Mouse (Mus musculus) G1E (cell line): ENCODE results near the gene Hoxa11. TPM values are rescaled to one million over a fixed set of nuclear protein-coding genes. Genes with fewer than 3 reads are reported as not detected.

Experiments used
- ATAC-seq: 2 replicates; pipeline ENCODE4 v1.8.0; 2016; ENCODE audit warnings: mild to moderate bottlenecking; ENCODE audit not compliant: insufficient number of reproducible peaks, poor library complexity, low FRiP score, severe bottlenecking; ENCODE audit errors: extremely low read depth
- DNase-seq: peaks from one replicate; pipeline ENCODE4 v3.0.0; 2012; ENCODE audit warnings: low spot score
- H3K27me3 ChIP-seq: 2 replicates; pipeline ENCODE4 v1.6.1; 2012; ENCODE audit warnings: mild to moderate bottlenecking, low read length, inconsistent platforms; ENCODE audit not compliant: insufficient read depth
- H3K36me3 ChIP-seq: replicated peaks from 2 replicates; pipeline ENCODE3; 2012; ENCODE audit warnings: mild to moderate bottlenecking, inconsistent platforms
- H3K4me1 ChIP-seq: 2 replicates; pipeline ENCODE4 v1.6.1; 2012; ENCODE audit warnings: low read depth, low read length, inconsistent platforms, mixed read lengths; ENCODE audit not compliant: insufficient read depth
- H3K4me3 ChIP-seq: 2 replicates; pipeline ENCODE4 v1.5.1; 2012; ENCODE audit warnings: low read depth, mild to moderate bottlenecking, inconsistent platforms, low read length, moderate library complexity, mixed read lengths
- H3K9me3 ChIP-seq: replicated peaks from 2 replicates; pipeline ENCODE4 v1.6.1; 2012; ENCODE audit warnings: inconsistent platforms
- CTCF ChIP-seq: IDR thresholded peaks from 2 replicates; pipeline ENCODE4 v1.5.1; 2012; ENCODE audit warnings: low read depth, low read length, inconsistent platforms, mixed read lengths
- GATA1 ChIP-seq: IDR thresholded peaks from 2 replicates; pipeline ENCODE4 v1.6.1; 2012; ENCODE audit warnings: borderline replicate concordance, low read length, inconsistent platforms, mixed read lengths
- GATA2 ChIP-seq: IDR thresholded peaks from 2 replicates; pipeline ENCODE4 v1.6.1; 2012; ENCODE audit warnings: low read depth, low read length, inconsistent platforms, borderline replicate concordance
- POLR2AphosphoS5 ChIP-seq: IDR thresholded peaks from 2 replicates; pipeline ENCODE4 v1.6.1; 2012; ENCODE audit warnings: low read depth, low read length, inconsistent platforms; ENCODE audit not compliant: insufficient replicate concordance
- TAL1 ChIP-seq: conservative IDR thresholded peaks from 2 replicates; pipeline ENCODE4 v1.6.1; 2012; ENCODE audit warnings: low read depth, low read length, inconsistent platforms, mixed read lengths
- polyA plus RNA-seq: library from polyadenylated mRNA; stranded (reverse); fragments of >175 nt; gene quantifications from 2 replicates; pipeline ENCODE4 v1.2.3, GENCODE M21; 2012
- total RNA-seq, 2 experiments: library from RNA; stranded (forward) in 1 of 2; stranded (reverse) in 1 of 2; fragments of 200-1000 nt in 1 of 2; fragments of >200 nt in 1 of 2; fragmentation: Nextera tagmentation in 1 of 2; gene quantifications; 2 replicates each; pipeline ENCODE4 v1.2.3; 2014 to 2017

Hoxa11 gene
- total and polyA plus RNA-seq, 3 experiments = not detected

DNA sequence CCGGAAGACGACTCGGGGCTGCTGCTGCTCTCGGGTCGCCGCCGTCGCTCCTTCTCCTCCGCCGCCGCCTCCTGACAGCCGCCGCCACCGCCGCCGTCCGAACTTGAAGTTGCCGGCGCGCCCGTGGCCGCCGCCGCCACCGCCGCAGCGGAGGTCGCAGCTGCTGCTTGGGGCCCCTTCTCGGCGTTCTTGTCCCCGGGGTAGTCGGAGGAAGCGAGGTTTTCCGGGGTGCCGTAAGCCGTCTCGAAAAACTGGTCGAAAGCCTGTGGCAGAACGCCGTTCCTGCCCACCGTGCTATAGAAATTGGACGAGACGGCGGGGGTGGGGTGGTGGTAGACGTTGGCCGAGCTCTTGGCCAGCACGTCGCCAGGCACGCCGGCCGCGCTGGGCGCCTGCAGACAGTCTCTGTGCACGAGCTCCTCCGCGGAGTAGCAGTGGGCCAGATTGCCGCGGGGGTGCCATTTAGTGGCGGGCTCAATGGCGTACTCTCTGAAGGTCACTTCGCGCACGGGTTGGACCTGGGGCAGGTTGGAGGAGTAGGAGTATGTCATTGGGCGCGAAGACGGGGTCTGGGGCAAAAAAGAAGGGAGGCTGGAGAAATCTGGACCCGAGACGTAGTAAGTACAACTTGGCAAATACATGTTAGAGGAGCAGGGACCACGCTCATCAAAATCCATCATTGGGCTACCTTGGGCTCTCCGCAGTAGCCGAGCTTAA is 412 bp downstream of the Hoxa11 start:
- no peak for TF ChIP-seq CTCF
- DNase-seq (no peak), ATAC-seq (no peak)
- H3K4me1 ChIP-seq = no peaks in the 10 kb centered on the region
- no peak overlapping the region for H3K4me3 ChIP-seq
- peaks cover 46% of the 10 kb centered on the region for H3K27me3 ChIP-seq
- no peaks in the 10 kb centered on the region for H3K9me3 ChIP-seq
- H3K36me3 ChIP-seq = no peaks in the 10 kb centered on the region

DNA sequence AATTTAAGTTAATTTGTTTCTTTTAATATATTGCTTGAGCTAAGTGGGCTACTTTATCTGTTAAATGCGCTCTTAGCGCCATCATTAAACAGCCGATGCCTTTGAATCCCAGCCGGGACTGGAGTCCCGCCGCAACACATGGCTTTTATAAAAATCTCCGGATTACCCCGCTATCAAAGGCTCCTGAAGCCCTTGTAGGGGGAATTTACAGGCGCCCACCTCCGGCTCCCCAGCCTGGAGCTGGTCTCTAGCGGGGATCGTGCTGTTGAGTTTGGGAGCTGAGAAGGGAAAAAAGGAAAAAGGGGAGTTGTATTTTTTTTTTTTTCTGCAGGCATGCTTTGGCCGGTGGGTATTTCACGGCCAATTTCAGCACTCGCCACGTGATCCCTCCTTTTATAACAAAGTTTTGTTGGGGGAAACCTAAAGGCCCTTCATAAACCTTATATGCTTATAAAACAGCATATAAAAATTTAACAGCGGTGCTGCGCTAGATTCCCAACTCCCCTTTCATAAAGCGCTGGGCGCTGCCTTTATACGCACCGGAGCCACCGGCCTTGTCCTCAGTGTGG is 1.1 kb downstream of the Hoxa11 start:
- H3K27me3 ChIP-seq = peaks cover 46% of the 10 kb centered on the region
- no peaks in the 10 kb centered on the region for H3K36me3 ChIP-seq
- H3K4me3 ChIP-seq = no peak overlapping the region
- TF ChIP-seq POLR2AphosphoS5 = no peak
- no peak for TF ChIP-seq GATA2
- no peak for TF ChIP-seq GATA1
- TF ChIP-seq TAL1 = no peak
- TF ChIP-seq CTCF = no peak
- no peaks in the 10 kb centered on the region for H3K9me3 ChIP-seq
- H3K4me1 ChIP-seq = no peaks in the 10 kb centered on the region
- ATAC-seq (no peak), DNase-seq (no peak)

DNA sequence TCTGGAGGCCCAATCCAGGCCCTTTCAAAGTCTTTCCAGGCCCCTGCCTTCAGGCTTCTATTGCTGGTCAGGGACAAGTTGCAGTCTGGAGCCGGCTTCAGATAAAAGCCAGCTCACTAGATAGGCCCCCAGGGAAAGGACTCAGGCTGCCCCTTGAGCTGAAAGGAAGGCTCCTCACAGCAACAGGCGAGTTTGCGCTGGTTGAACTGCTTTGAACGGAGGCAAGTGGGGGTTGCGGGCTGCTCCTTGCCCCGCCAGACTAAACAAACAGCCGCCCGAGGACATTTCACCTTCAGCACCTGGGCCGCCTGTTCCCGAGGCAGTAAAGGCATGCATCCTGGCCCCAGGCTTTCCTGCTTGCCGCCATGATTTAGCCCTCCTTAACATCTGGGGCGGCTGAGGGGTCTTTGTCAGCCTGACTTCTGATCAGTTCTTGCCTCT is 1.9 kb downstream of the Hoxa11 start:
- DNase-seq (no peak), ATAC-seq (no peak)
- Histone ChIP-seq H3K4me1 (no peaks in the 10 kb centered on the region), H3K27me3 (peaks cover 40% of the 10 kb centered on the region), H3K36me3 (no peaks in the 10 kb centered on the region), H3K9me3 (no peaks in the 10 kb centered on the region), H3K4me3 (no peak overlapping the region)
- no peak for TF ChIP-seq TAL1
- no peak for TF ChIP-seq GATA2
- no peak for TF ChIP-seq POLR2AphosphoS5
- TF ChIP-seq CTCF = no peak
- no peak for TF ChIP-seq GATA1

DNA sequence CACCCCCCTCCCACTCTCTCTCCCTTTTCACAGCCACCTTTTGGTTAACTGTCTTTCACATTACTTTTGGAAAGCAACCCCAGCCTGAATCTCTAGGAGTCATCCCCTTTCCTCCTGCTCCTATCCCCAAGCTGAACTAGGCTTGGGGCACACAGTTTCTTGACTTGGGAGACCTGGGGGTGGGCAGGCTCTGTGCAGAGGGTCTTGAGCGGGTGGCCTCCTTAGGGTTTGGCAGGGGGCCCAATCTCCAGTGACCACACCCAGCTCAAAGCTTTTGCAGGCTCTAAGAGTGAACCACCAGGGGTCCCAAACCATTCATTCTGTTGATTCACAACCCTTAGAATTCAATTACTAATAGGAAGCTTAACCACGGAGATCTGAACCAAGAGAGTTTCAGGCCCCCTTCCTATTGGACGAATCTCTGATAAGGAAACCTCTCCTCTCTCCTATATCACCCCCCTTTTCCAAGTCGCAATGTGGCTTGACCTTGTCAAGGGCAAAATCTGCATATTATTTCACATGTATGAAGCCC is 2.7 kb downstream of the Hoxa11 start:
- DNase-seq = no peak
- TF ChIP-seq CTCF = no peak
- TF ChIP-seq POLR2AphosphoS5 = no peak
- Histone ChIP-seq H3K36me3 (no peaks in the 10 kb centered on the region), H3K27me3 (peaks cover 33% of the 10 kb centered on the region), H3K9me3 (no peaks in the 10 kb centered on the region), H3K4me1 (no peaks in the 10 kb centered on the region), H3K4me3 (no peak overlapping the region)
- no peak for ATAC-seq

DNA sequence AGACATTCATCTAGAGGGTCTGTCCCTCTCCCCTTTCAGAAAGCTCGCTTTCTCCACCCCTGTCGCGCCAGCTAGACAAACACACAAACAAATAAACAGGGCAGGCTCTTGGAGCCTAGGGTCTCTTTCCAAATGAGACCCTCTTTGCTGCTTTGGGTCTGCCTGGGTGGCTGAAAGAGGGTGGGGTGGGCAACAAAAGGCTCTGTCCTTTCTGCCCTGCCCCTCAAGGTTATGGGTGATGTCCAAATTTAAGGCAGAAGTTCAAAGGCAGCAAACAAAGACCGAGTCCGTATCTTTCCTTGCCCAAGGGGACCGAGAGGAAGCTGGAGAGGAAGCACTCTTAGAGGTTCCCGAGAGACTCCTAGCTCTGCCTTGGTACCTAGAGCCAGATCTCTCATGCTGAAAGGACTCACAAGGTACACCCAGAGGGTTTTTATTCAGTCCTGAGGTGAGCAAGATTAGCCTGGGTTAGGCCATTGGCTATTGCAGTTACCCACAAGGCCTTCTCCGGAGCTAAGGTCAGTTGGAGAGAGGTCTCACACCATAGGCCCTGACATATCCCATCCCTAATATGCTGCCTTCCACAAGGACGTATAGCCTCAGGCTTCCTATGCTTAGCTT is 4.5 kb downstream of the Hoxa11 start:
- DNase-seq = no peak
- H3K4me3 ChIP-seq = no peak overlapping the region
- H3K9me3 ChIP-seq = no peaks in the 10 kb centered on the region
- ATAC-seq = no peak
- H3K36me3 ChIP-seq = no peaks in the 10 kb centered on the region
- TF ChIP-seq CTCF (no peak), GATA2 (no peak), GATA1 (no peak), TAL1 (no peak), POLR2AphosphoS5 (no peak)
- no peaks in the 10 kb centered on the region for H3K4me1 ChIP-seq
- H3K27me3 ChIP-seq = peaks cover 27% of the 10 kb centered on the region

DNA sequence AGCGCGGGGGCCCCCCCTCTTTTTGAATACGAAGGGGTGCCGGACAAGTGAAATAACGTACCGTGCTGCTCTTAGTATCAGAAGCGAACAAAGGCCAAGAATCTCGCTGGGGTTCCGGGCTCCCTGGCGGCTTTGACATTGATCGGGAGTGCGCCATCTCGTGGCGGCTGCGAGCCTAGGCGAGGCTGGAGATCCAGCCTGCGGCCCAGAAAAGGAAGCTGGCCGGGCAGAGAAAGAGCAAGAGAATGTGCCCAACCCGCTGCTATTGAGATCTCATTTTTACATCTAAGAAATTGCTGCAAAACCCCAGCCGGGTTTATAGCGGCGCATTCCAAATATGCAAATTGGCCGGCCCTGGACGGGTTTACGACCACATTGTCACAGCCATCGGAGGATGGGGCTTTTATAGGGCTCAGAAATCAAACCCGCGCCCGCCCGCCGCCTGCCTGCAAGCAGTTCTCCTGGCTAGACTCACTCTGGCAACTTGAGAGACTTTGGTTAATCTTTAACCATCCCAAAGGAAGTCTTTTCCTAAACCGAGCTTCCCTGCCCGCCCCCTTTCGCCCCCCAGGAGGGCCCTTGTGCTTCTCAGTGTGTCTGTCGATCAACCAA is 5.1 kb downstream of the Hoxa11 start, which contains the start of gene Hoxa10:
Gene Hoxa10, minus strand, starts transcription at position 466 of the 612 bp plus-strand sequence.
- TF ChIP-seq POLR2AphosphoS5 (no peak), CTCF (no peak), TAL1 (no peak), GATA1 (no peak), GATA2 (no peak)
- no peaks in the 10 kb centered on the region for H3K36me3 ChIP-seq
- no peaks in the 10 kb centered on the region for H3K9me3 ChIP-seq
- H3K27me3 ChIP-seq = peaks cover 26% of the 10 kb centered on the region
- no peak within 1 kb of the TSS for H3K4me3 ChIP-seq
- ATAC-seq (no peak), DNase-seq (no peak)
- H3K4me1 ChIP-seq = no peaks in the 10 kb centered on the region
